Mouse (Mus musculus) lung, embryonic 14.5 days (tissue): Measurements from ENCODE around the gene Mlip. TPM values are rescaled to one million over a fixed set of nuclear protein-coding genes. Genes with fewer than 3 reads are reported as not detected.

ENCODE experiments used
- ATAC-seq: fragments of 200-750 bp; cut with Nextera tagmentation; 2 replicates; pipeline ENCODE4 v1.8.0; 2017; ENCODE audit warnings: mild to moderate bottlenecking, moderate TSS enrichment, moderate library complexity; ENCODE audit not compliant: insufficient read depth
- DNase-seq: peaks from one replicate; pipeline ENCODE4 v3.0.0-alpha.2; 2015
- H3K27ac ChIP-seq: fragments of 300-500 bp; sonication (generic); 2 replicates; pipeline ENCODE4 v1.5.1; 2014; ENCODE audit warnings: low read depth, mild to moderate bottlenecking, moderate library complexity
- H3K27me3 ChIP-seq: fragments of 300-500 bp; sonication (generic); 2 replicates; pipeline ENCODE4 v1.6.1; 2014; ENCODE audit warnings: low read length, control low read depth; ENCODE audit not compliant: insufficient read depth
- H3K36me3 ChIP-seq: fragments of 300-500 bp; sonication (generic); 2 replicates; pipeline ENCODE4 v1.6.1; 2014; ENCODE audit warnings: control low read depth; ENCODE audit not compliant: insufficient read depth
- H3K4me1 ChIP-seq: fragments of 300-500 bp; sonication (generic); 2 replicates; pipeline ENCODE4 v1.6.1; 2014; ENCODE audit warnings: antibody characterized with exemption, control low read depth; ENCODE audit not compliant: insufficient read depth
- H3K4me2 ChIP-seq: fragments of 300-500 bp; sonication (generic); 2 replicates; pipeline ENCODE4 v1.6.1; 2014; ENCODE audit warnings: mild to moderate bottlenecking
- H3K4me3 ChIP-seq: fragments of 300-500 bp; sonication (generic); 2 replicates; pipeline ENCODE4 v1.5.1; 2014; ENCODE audit warnings: low read depth, low read length
- H3K9ac ChIP-seq: fragments of 300-500 bp; sonication (generic); 2 replicates; pipeline ENCODE4 v1.6.1; 2014
- H3K9me3 ChIP-seq: fragments of 300-500 bp; sonication (generic); 2 replicates; pipeline ENCODE4 v1.6.1; 2016; ENCODE audit warnings: low read depth, low read length, control low read depth
- CTCF ChIP-seq: IDR thresholded peaks from 2 replicates; pipeline ENCODE4 v1.5.1; 2016; ENCODE audit warnings: antibody characterized with exemption, low read depth
- WGBS: fragments of 180-500 bp; shearing (Covaris S2); extraction: QIAGEN DNeasy Blood & Tissue Kit; methylation state at CpG from one replicate; pipeline ENCODE4 v1.1.7; 2014; 5-methylcytosine and 5-hydroxymethylcytosine counted together
- polyA plus RNA-seq: library from polyadenylated mRNA; unstranded; fragments of >200 nt; fragmentation: Nextera tagmentation; extraction: Ambion mirVana; gene quantifications from 2 replicates; pipeline ENCODE4 v1.2.1, GENCODE M21; 2014

The Mlip gene
- polyA plus RNA-seq, 1 experiment from 2014 or later, result 1.0 TPM

DNA sequence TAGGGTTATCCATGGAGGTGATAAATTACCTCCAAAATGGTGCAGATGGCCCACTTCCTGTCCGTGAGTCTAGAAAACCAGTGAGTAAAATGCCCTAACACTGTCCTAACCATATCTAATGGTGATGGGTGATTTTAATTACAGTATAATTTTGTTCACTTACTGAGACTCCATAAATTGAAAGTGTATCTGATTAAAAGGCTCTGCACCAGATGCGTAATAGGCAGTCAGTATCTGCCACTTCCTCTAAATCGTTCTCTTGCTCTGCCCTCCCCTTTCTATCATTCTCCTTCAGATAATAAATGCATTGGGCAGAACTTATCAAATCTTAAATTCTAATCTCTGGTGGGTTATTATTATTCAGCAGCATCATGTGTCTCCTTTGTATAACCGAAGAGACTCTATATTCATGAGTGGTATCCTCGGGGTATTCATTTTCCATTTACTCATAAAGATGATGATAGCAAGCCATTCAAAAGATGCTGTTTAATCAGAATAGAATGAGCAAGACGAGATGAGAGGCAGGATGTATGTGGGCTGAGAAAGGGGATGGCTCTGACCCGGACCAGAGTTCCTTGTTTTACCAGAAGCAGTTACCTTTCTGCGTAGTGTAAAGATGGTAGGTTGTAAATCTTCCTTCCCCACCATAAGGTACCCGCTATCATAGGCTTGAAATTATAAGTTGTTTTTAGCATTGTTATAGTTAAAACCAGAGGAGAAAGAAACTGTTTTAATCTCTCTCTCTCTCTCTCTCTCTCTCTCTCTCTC, 298.2 kb downstream of the Mlip start:
- TF ChIP-seq CTCF, result no peak
- no peak overlapping the region for H3K4me2 ChIP-seq
- H3K36me3 ChIP-seq, result no peaks in the 10 kb centered on the region
- H3K9me3 ChIP-seq, result no peaks in the 10 kb centered on the region
- no peak overlapping the region for H3K4me3 ChIP-seq
- DNase-seq (no peak), ATAC-seq (no peak)
- 76% methylated on average over 9 of the region's 9 CpGs for WGBS
- H3K27ac ChIP-seq, result no peak overlapping the region
- H3K27me3 ChIP-seq, result no peaks in the 10 kb centered on the region
- no peak overlapping the region for H3K9ac ChIP-seq
- no peaks in the 10 kb centered on the region for H3K4me1 ChIP-seq

Other genes starting within 250 kb of the Mlip start
- 9.3 and 9.5 TPM in 2 replicates for gene Lrrc1, start 191.9 kb upstream of the Mlip start, polyA plus RNA-seq